Mouse (Mus musculus) heart, postnatal 4 days (tissue): ENCODE data around the gene Ifitm3. TPM values are rescaled to one million over a fixed set of nuclear protein-coding genes. Genes with fewer than 3 reads are reported as not detected.
"Not testable (repeated sequence)": the region's sequence is repeated elsewhere in the genome, so short reads cannot be mapped to it uniquely, and the experiment has no call there.

Experiments used
- DNase-seq: peaks from one replicate; pipeline ENCODE4 v3.0.0; 2021
- total RNA-seq, 2 experiments: library from RNA; stranded (reverse); gene quantifications; 2 replicates each; pipeline ENCODE4 v1.2.3; 2021

Ifitm3 gene
- total RNA-seq, 2 experiments from 2014 or later = 79.3 to 83.8 TPM

DNA sequence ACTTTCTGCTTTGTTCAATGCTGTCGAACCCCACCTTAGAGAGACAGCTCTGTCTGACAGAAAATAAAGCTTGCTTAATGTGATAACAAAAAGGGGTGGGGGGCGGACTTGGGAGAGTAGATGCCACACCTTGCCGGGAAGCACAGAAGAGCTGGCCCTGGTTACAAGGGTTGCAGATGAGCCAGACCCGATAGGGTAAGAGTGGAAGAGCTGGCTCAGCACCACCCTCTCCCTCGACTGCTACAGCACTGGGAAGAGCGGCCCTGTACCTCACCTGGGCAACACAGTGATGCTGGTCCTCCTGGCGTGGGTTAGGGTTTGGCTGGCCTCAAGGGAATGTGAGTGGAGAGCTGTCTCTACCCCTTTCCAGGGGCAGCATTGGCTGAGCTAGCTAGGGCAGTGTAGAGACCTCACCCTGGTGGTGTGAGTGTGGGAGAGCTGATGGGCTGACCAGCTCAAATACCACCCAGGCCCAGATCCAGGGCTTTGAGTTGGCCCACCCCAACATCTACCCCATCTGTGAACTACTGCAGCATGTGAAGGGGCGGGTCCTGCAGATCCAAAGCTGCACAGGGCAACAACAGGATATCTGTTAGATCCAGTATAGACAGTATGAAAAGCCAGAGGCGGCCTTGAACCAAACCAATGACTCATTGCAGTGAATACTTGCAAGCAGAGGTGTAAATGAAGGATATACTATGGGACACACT lies 22.0 kb upstream of the Ifitm3 start:
- DNase-seq = no peak

DNA sequence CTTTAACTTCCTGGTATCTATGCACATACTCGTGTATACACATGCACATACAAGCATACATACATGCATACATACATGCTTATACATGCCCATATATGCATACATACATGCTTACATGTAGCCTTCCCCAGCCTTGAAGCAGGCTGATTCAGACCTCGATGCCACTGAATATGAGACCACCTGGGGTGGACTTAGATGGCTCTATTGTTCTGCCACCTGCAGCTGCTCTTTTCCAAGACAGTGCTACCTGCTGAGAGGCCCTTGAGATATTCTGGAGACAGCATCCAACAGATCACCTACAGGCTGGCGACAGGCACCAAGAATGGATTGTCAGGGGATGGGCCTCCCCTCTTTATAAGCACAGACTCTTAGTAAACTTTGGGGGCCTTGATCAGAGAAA lies 19.8 kb upstream of the Ifitm3 start:
- no peak for DNase-seq

DNA sequence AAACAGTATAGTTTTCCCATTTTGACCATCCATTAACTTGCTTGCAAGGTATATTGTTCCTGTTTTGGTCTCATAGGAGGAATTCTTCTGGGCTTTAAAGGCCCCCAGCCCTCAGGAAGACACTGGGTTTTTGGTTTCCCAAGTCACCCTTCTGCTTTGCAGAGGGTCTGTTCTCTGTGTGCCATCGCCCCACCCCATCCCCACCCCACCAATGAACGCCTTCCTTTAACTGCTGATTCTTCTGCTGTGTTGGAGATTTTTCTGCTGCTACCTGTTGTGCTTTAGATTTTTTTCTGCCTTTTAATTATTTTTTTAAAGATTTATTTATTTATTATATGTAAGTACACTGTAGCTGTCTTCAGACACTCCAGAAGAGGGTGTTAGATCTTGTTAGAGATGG lies 18.3 kb upstream of the Ifitm3 start, which contains the start of gene Gm17387:
Gm17387 (plus strand) TSS at position 301 of the 400 bp plus-strand sequence.
- no peak for DNase-seq

DNA sequence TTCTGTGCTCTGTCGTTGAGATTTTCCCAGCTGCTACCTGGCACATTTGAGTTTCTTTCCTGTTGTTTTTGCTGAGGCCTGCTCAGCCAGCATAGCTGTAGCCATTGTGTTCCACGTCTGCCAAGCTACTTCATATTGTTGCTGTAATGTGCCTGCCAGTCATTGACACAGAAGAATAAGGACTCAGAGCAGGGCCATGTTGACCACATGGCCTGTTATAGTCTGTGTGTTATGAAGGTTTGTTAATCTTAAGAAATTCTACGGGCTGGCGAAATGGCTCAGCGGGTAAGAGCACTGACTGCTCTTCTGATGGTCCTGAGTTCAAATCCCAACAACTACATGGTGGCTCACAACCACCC lies 16.1 kb upstream of the Ifitm3 start:
- DNase-seq = no peak

DNA sequence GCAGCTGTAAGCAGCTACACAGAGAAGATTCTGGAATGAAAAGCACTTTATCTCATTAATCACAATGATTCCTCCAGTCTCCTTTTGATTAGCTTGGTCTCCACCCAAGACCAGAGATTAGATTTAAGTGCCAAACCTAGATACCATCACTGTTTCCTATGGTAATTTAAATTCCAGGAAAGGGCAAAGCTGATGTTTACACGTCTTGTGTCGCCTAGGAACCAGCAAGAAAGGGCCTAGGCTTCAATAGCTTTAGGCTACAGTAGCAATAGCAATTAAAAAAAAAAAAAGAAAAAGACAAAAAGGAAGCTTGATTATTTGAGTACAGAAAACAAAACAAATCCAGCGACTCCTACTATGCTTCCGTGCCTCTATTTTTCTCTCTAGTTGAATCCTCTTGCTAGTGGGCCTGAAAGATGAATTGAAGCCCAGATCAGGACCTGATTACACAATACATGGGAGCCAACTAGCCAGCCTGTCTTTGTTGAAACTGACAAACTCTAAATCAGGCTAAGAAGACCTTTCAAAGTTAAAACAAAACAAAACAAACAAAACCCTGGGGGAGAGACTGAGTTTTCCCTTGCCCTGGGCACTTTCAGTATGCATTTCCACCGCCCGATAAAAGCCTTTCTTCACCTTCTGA lies 15.6 kb upstream of the Ifitm3 start:
- no peak for DNase-seq

DNA sequence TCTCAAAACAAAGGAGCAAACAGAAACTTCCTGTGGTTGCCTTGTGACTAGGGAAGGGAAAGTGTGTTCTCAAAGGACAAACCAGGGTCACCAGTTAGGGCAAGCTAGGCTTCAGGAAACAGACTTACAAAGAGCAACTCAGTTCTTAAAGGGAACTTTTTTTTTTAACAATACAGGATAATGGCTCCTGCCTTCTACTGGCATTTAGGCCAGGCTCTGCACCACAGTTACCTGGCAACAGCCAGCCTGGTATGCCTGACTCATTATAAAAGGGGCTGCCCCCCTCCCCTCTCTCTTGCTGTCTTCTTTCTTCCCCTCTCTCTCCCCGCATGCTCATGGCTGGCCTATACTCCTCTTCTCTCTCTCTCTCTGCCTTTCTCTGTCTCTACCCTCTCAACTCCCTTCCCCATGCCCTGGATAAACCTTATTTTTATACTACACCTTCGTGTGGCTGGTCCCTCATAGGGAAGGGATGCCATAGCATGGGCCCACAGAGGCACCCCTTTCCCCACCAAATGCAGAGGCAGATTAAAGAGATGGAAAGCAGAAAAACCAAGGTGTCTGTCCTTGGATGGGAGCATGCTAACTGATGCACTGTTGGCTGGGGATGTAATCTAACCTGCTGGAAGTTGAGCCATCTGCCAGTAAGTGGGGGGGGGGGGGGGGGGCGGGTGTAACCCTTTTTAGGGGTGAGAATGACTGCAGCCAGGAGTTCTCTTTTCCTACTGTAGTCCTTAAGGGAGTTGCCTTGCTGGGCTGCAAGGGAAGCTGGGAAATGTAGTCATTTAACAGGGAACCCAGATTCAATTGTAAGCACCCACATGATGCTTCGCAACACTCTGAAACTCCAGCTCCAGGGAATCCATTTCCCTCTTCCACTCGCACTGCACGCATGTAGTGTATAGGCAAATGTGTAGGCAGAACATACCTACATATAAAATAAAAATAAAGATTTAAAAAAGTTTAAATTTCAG lies 14.6 kb upstream of the Ifitm3 start:
- DNase-seq = no peak

DNA sequence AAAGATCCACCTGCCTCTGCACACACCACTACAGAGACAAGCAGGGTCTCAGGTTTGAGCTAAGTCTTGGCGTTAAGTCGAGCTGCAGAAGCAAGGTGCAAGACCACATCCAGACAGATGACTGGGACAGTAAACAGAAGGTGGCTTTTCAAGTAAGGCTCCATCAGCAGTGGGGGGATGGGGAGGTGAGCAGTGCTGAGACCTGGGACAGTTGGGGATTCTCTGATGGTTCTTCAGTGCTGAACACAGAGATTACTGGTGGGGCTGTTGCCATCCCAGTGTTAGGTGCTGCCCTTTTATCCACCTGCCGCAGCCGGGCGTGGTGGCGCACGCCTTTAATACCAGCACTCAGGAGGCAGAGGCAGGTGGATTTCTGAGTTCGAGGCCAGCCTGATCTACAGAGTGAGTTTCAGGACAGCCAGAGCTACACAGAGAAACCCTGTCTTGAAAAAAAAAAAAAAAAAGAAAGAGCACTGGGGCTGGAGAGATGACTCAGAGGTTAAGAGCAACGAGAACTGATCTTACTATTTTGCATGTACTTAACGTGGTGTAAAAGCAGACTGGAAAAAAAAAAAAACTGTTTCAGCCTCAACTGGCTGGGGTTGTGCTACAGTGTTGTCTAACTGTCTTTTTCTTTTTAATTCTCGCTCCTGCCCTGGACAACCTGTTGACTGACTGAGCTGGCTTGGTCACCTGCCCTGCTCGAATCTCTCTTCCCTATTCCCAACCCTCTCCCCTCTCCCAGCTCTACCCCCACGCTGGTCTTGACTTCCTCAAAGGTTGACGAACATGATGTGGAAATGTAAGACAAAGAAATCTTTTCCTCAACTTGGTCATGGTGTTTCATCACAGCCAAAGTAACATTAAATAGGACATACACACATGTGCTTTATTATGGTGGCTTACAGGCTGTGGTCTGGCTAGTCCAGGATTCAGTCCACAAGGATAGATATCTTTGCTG lies 11.2 kb upstream of the Ifitm3 start:
- DNase-seq = no peak

DNA sequence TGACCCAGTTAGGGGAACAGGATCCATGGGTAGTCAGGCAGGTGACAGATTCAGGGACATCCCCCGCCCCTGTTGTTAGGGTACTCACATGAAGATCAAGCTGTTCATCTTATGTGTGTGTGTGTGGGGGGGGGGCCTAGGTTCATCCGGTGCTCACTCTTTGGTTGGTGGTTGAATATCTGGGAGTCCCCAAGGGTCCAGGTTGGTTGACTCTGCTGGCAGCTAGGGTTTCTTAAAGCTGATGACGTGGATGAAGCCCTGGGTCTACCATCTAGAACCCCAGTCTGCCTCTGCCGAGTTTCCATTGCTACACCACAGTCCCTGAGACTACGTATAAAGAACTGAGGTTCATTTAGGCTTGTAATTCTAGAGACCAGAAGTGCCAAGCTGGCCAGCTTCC lies 8.5 kb upstream of the Ifitm3 start:
- DNase-seq = no peak

DNA sequence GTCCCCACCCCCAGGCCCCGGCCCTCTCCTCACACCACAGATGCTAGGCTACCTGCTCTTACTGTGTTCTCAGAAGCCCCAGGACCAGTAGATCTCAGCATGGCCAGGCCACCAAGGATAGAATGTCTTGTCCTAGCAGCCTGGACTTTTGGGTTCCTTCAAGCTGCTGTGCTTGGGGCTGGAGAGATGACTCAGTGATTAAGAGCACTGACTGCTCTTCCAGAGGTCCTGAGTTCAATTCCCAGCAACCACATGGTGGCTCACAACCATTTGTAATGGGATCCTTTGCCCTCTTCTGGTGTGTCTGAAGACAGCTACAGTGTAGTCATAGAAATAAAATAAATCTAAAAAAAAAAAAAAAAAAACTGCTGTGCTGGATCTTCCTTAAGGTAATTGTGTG lies 7.3 kb upstream of the Ifitm3 start, which contains the start of gene Ifitm6:
Ifitm6 (minus strand) TSS at position 101 of the 400 bp plus-strand sequence.
- DNase-seq = not testable (repeated sequence)

DNA sequence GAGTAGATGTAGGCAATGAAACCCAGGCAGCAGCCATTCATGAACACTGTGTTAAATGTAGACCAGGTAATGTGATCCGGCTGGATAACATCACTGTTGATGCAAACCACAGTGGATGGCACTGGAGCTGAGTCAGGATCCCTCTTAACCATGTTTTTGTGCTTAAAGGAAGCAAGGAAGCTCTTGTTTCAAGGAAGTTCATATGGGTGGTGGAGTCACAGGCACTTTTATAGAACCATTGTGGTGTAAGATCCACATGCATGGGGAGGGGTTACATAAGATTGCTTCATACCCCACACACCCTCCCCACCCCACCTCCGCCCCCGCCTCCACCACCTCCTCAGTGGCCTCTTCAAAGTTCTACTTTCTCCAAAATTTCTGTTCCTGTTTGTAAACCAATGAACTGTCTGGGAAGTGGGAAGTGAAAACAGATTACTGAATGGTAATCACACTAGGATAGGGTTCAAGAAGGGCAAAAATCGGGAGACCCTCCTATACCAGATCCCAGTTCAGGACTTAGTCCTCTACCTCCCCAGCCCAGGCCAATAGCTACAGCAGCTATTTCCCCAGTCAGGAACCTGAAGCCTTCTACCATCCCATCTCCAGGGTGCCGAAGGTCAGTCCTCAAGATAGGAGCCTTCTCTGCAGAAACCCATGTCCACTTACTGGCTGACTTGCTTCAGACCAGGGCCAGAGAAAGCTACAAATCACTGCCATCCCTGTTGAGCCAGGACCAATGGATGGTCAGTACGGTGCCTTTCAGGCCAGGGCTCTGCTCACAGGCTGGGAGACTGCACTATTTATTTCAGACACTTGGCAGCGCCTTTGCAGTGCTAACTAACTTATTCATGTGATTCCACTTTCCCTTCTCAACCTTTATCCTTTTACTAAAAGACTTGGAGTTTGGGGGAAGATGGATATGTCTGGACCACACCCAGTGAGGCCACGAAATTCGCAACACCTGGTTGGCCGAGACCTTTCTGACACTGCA lies 6.4 kb upstream of the Ifitm3 start:
- no peak for DNase-seq

DNA sequence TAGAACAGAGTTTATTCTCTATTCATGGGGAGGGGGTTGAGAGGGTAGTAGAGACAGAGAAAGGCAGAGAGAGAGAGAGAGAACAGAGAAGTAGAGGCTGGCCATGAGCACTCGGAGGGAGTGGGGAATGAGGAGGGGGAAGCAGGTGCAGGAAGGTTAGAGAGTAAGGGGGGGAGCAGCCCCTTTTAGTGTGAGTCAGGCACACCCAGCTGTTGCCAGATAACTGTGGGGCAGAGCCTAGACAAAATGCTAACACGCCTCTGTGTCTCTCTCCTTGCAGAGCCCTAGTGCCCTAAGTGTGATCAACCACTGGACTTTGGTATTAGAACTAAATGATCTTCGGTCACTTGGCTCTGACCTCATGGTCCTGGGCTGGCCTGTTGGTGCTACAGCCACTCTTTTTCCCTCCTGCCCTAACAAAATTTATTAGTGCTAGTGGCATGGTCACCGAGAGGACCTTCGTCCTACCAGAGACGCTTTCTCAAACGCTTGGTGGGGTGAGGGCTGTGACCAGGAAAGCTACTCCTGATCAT lies 734 bp upstream of the Ifitm3 start:
- no peak for DNase-seq

DNA sequence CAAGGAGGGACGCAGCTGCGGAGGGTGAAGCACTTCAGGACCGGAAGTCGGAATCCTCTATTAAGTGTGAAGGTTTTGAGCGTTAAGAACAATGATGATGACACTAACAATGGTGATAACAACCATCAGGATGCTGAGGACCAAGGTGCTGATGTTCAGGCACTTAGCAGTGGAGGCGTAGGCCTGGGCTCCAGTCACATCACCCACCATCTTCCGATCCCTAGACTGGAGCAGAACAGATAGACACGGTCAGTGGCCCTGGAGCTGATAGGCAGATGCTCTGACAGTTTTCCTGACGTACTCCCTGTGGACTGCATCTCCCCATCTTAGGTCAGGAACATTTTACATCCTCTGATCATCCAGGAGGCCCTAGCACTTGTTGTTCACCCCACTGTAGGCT lies 905 bp downstream of the Ifitm3 start:
- no peak for DNase-seq

DNA sequence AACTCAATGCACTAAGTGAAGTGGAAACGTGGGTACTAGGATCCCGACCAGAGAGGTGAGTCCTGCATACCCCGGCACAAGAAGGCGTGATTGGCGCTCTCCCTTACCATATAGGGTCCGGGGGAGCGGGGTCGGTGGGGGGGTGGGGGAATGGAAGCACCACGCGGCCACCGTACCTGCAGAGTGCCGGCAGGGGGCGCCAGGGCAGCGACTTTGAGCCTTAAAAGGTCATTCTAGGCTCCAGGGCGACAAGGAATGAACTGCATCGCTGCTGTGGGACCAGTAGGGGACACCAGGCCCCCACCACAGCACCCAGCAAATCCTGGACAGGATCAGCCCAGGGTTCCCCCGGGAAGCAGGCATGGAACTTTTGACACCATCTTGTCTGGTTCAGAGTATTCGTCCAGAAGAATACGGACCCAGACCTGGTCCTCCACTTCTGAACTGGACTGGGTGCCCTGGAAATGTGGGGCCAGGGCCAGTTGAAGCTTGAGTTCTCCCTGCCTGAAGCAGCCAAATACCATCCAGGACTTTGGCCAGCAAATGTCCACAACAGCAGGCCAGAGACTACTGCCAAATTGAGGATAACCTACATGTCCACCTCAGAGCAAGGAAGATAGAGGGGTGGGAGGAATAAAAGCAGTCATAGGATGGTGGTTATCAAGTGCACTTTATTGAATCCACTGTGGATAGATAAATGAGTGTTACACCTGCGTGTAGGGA lies 1.5 kb downstream of the Ifitm3 start:
- DNase-seq = peak; percentile 91

DNA sequence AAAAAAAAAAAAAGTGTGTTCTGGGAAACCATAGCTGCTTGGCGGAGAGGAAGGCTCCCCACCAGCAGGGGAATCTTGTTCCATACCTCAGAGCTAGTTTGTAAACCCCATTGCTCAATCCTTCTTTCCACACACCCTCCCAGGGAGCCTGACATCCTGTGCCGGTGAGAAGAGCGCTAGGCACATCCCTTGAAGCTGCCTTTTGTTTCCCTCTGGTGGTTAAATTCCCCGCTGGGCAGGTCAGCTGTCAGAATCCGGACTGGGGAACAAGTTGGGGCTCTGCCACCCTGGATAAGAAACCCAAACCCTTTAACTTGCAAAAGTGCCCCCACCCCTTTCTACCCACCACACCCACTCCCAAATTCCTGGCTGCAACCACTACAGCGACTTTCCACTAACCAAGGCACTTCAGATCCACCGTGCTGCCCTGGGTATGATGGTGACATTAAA lies 2.2 kb downstream of the Ifitm3 start:
- DNase-seq = peak; percentile 37

DNA sequence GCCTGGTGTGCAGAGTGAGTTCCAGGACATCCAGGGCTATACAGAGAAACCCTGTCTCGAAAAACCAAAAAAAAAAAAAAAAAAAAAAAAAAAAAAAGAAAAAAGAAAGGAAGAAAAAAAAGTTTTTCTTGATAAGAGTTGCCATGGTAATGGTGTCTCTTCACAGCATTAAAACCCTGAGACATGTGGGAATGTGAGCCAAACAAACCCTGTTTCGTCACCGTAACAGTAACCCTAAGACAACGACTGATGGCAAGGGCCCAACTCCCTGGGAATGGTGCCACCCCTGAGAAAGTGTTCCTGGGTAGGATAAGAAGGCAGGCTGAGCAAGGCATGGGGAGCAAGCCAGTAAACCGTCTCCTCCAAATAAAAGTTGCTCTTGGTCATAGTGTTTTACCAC lies 3.7 kb downstream of the Ifitm3 start:
- peak; percentile 44 for DNase-seq

DNA sequence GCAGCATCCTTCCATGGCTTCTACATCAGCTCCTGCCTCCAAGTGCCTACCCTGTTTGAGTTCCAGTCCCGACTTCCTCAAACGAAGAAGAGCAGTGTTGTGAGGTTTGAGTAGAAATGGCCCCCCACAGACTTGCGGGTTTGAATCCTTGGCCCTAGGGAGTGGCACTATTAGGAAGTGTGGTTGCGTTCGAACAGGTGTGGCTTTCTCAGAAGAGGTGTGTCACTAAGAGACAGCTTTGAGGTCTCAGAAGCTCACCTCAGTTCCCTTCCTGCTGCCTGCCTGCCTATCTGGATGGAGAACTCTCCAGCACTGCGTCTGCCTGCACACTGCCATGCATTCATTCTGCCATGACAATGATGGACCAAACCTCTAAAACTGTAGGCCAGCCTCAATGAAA lies 4.1 kb downstream of the Ifitm3 start:
- no peak for DNase-seq

DNA sequence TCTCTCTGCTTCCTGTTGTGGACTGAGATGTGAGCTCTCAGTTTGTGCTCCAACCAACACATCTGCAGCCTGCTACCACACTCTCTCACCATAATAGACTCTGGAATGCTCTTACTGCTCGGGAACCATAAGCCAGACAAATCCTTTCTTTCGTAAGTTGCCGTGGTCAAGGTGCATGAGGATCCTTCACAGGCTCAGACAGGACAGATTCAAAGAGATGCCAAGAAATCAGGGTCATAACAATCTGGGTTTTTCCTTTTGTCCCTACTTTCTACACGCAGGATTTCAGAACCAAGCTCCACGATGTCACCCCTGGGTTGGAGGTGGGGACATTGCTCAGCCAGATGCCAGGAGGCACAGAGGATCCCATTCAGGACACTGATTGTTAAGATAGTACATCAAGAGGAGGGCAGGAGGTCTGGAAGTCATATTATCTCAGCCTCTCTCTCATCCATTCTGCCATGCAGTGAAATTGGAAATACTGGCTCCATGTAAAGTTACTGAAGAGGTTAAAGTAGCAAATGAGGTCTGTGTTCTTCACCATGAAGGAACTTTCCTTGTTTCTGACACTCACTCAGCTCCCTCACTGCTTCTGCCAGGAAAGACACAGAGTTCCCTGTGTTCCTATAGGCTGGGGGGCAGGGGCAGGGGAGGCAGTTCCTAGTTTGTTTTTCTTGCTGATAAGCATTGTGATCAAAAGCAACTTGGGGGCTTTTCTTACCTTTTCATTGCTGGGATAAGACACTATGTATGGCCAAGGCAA lies 7.1 kb downstream of the Ifitm3 start:
- DNase-seq = no peak

DNA sequence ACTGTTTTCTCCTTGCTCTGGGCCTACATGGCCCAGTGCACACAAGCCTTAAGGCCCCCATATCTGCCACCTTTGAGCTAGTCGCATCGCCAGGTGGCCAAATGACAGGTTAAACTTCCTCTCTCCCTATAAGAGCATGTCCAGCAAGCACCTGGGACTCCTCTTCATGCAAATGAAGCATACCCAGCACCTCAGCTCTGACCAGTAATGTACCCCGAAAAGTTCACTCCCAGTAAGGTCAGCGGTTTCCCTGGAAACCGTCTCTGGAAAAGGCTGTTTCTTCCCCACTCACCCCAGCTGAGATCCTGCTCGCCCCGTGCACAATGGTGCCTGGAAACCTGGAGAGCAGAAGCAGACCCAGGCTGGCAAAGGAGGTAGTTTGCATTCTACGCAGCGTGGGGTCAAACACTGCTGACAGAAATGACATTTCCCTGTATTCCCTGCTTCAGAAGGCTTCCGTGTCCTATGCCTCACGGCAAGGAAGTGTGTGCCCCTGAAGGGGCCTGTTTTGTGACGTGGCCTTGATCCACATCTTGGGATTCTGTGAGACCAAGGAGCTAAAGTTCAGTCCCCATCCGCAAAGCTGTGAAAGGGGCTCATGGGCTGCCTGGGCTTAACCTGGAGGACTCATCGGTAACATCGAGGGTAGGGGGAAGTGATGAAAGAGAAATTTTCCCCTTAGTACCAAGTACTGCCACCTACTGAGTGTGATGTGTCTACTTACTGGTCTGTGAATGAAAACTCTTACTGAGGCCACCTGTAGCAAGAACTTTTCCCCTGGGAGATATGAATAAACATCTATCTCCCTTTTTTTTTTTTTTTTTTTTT lies 9.5 kb downstream of the Ifitm3 start:
- no peak for DNase-seq
